Mouse (Mus musculus): ENCODE results near the gene Numbl.

The Numbl gene

DNA sequence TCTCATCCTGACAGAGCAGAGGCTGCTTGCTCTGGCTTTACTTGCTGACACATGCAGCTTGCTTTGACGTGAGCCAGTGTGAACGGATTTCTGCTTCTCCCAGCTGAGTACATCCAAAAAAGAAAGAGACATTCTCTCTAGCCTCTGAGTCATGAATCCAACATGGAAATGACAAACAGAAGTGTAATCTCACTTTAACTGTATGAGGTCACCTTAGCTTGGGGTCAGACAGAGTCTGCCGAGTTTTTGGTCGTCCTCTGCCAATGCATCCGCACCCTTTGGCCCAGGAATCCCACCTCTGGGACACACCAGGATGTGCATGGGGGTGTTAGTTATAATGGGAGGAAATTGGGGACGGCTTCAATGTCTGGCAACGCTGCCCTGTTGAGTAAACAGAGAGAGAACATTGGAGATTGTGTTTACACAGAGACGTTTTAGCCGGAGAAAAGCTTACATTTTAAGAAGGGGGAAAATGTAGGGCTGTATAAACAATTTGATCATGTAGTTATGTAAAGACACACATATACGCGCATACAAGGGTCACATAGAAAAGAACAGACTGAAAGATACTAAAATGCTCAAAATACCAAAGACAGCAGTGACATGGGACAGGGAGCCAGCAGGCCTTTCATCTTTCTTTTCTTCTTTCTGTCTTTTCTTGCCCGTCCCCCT lies 33.7 kb downstream of the Numbl start:
- no peak for DNase-seq (ENCODE audit: low spot score in 2 of 2)

DNA sequence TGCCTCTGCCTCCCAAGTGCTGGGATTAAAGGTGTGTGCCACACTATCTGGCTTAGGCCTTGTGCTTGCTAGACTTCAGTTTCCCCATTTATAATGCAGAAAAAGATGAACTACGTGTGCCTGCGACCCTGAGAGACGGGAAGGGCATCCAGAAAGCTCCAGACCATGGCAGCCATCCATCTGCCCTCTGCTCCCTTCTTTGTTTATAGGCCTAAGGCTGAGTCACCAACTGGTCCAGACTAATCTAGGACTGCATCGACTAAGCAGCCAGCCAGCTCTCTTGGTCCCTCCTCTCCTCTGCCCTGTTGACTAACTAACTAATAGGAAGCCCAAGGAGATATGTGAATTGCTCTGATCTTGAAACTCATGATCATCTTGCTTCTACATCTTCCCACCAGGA lies 37.7 kb downstream of the Numbl start:
- DNase-seq (ENCODE audit: low spot score in 2 of 2) = no peak

DNA sequence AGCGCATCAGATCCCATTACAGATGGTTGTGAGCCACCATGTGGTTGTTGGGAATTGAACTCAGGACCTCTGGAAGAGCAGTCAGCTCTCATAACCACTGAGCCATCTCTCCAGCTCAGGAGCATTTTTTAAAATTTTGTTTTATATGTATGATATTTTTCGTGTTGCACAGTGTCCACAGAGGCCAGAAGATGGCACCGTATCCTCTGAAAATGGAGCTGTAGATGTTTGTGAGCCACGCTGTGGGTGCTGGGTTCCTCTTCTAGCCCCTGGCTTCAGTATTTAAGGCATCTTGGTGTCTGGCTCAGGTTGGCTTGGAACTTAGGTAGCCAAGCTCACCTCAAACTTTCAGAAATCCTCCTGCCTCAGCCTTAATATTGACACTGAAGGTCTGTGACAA lies 38.3 kb downstream of the Numbl start:
- DNase-seq (ENCODE audit: low spot score in 2 of 2) = no peak

DNA sequence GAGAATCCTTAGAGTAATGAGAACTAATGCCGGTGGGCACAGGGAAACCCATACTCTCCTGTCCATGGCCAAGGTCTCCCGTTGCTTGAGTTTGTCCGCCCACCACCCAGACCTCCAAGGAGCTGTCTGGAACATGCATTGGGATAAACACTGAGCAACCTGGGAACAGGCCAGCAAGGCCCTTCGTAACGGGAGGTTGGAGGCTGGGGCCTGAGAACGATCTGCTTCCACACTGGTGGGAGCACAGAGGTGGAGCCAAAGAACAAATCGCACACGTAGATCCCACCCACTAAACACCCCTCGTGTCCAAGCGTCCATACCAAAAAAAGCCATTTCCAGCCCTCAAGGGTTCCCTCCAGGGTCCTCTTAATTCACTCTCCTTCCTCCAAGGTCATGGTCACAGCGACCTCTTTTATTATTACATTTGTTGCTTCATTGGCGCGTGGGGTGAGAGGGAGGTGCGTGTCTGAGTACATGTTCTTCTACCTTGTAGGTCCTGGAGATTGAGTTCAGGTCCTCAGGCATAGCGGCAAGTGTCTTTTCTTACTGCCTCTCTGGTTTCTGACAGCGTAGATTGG lies 39.9 kb downstream of the Numbl start:
- DNase-seq (ENCODE audit: low spot score in 2 of 2) = no peak

DNA sequence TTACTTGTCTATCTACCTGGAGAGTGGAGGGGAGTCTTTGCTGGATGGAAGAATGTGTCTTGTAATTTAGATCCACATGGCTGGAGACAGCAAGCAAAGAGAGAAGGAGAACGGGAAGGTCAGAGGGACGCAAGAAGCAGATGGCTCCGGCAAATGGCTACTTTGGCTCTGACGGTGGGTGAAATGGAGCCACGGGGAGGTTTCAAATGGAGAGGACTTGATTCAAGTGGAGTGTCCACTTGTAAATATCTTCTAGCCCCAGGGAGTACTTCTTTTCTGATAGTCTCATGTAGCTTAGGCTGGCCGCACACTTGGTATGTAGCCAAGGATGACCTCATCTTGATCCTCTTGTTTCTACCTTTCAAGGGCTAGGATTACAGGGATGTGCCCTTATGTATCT lies 40.6 kb downstream of the Numbl start:
- no peak for DNase-seq (ENCODE audit: low spot score in 2 of 2)

DNA sequence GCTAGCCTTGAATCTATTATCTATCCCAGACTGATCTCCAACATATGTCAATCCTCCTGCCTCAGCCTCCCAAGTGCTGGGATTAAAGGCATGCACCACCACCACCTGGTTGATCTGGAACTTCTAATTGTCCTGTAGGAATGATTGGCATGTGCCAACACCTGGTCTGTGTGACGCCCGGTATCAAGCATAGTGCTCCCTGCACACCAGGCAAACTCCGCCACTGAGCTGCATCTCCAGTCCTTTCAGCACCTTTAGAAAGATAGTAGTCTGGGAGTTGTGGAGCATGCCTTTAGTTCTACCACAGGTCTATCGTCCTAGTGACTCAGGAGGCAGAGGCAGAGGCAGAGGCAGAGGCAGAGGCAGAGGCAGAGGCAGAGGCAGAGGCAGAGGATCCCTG lies 42.1 kb downstream of the Numbl start:
- no peak for DNase-seq (ENCODE audit: low spot score in 2 of 2)

DNA sequence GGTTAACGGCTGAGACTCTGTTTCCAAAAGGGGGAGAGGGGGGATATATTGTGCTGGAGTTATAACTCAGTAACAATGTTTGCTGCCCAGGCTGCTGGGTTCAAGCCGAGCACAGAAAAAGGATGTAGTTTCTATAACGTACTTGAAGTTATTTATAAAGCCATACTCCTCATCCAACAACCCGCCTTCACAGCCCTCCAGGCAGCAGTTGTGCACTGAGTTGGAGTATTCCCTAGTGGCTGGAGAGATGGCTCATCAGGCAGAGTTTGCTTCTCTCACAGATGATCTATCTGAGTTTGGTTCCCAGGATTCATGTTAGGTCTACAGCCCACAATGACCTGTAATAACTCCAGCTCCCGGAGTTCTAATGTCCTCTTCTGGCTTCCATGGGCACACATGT lies 42.6 kb downstream of the Numbl start:
- no peak for DNase-seq (ENCODE audit: low spot score in 2 of 2)

DNA sequence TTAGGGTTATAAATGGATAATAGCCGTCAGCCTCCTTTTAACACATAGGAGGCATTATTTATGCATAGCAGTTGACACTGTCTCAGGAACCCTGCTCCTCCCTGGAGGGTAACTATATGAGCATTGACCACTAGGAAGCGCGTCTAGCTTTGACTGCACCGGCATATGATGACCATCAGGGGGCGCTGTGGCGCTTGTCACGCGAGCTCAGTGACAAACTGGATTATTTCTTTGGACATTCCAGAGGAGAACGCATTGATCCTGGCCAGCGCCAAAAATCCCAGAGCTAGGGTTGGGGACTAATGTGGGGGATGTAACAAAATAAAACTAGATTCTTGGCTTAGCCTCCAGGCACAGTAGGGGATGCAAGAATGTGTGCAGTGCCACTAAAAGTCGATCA lies 43.9 kb downstream of the Numbl start:
- DNase-seq (ENCODE audit: low spot score in 2 of 2) = peak; percentile 54 to 80

DNA sequence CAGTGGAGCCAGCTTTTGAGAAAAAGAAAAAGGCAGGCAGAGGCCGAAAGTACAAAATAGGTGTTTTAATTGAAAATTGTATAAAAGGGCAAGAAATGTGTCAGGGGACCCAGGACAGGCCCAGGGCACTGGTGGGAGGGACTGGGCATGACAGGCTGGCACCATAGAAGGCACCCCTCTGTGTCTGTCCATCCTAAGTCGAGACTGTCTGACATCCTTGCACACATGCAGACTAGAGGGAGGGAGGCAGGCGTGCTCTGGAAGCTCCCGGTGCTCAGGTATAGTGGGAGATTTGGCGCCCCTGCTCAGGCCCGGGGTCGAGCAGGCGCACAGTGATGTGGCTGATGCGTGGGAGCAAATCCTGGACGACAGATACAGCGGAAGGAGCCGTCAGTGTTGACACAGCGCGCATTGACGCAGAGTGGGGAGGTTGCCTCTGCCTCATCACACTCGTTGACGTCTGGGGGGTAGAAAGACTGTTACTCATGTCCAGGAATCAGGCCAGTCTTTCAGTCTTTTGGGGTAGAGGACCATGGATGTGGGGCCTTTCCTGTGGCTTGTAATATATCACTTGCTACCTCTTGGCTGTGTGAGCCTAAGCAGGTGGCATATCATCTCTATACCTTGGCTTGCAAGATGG lies 47.0 kb downstream of the Numbl start:
- no peak for DNase-seq (ENCODE audit: low spot score in 2 of 2)

DNA sequence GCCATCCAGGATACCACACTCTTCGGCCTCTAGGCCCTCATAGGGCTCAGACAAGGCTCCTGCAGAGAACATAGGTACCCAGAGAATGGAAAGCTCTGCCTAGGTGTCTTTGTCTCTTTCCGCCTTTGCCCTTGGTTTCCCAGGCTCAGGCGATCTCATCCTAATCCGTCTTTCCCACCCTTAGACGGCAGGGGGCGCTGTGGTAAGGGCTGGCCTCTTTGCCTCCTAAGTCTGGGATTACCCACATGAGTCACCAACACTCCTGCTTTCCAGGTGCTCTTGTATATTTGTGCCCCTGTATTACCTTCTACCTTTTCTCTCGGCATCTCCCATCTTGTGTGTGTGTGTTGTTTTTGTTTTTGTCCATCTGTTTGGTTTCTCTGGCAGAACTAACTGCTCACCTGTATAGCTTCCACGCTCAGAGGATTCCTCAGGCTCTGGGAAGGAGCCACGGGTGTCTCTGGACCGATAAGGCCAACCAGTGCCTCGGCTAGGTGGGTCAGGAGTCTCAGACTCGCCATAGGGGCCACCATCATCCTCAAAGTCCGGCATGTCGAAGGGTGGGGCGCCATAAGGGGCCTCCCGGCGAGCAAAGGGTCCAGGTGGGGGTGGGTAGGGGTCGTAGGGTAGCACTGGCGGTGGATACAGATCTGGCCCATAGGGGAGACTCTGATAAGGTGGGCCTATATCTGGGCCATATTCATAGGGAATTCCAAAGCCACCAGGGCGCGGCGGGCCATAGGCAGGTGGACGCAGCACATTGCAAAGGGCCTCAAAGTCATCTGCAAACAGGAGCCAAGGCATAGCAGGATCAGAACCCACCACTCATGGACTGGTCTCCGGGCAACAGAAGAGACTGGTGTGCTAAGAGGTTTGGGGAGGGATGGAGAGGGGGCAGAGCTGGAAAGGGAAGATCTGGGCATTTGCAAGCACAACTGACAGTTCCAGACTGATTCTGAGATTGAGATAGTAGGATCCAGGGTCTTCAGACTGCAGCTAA lies 48.2 kb downstream of the Numbl start:
- DNase-seq (ENCODE audit: low spot score in 2 of 2) = peak in 1 of 2 experiments; percentile 64

DNA sequence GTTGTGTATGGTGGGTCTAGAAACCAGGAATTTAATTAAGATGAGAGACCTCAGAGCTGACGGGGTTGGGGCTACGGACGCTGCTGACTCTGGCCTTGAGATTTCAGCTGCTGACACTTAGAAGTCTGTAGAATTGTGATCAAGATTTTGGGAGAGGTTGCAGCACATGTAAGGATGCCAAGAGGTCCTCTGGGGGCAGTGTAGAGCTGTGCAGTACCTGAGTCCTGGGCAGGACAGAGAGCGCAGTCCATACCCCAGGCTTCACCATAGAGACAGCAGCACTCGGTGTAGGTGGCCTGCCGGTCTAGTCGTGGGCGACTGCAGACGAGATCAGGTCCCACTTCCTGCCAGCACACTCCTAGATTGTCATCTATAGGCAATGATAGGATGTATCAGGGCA lies 49.3 kb downstream of the Numbl start:
- DNase-seq (ENCODE audit: low spot score in 2 of 2) = no peak

DNA sequence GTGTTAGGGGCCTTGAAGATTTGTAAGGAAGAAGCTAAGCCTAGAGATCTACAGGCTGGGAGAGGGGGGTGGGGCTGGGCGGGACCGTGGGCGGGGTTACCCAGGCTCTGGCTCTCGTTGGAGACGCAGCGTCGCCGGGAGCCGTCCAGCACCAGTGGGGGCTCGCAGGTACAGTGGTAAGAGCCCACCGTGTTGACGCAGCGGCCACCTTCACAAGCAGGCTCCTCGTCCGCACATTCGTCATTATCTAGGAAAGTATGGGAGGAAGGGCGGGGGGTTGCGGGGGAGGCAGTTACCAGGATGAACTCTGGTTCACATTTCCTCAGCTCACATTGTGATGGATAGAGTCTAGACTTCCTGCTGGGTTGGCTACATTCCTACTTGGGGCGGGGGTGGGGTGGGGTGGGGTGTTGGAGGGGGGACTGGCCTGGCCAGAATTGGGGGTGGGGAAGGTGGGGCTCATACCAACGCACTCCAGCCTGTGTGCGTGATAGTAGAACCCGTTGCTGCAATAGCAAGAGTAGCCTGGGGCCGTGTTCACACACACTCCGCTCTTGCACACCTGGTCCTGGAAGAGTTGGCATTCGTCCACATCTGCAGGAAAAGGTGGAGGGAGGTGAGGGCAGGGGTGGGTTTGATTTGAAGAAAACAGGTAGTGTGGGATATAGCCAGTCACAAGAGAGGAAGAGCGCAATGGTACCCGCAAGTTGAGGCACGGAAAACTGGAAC lies 50.8 kb downstream of the Numbl start:
- DNase-seq (ENCODE audit: low spot score in 2 of 2) = no peak

DNA sequence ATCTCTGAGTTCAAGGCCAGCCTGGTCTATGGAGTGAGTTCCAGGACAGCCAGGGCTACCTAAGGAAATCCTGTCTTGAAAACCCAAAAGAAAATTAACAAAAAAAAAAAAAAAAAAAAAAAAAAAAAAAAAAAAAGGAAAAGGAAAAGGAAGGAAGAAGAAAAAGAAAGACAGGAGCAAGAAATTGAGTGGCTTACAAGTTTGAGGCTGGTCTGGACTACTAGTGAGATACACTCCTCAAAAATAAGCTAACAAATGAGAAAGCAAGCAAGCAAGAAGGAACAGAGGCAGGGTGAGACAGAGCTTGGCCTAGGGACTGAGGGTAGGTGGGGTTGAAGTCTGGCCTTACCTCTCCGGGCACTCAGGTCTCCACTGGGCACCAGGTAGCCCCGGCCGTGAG lies 51.6 kb downstream of the Numbl start:
- no peak for DNase-seq (ENCODE audit: low spot score in 2 of 2)

DNA sequence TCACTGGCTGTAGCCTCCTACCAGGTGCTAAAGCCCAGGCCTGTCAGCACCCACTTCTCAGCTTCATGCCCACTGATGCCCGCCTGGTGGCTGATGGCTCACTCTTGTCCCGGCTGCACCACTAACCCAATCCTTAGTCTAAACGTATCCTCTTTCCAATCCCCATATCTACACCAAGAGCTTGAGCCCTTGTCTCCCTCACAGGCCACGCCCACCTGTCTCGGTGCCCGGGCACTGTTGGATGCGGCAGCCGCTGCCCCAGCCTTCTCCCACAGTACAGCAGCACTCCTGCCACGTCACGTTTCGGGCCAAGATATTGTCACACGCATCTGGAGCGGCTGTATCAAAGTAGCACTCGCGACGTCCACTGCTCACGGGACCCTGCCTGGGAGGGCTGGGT lies 52.1 kb downstream of the Numbl start:
- peak in 1 of 2 experiments; percentile 80 for DNase-seq (ENCODE audit: low spot score in 2 of 2)

DNA sequence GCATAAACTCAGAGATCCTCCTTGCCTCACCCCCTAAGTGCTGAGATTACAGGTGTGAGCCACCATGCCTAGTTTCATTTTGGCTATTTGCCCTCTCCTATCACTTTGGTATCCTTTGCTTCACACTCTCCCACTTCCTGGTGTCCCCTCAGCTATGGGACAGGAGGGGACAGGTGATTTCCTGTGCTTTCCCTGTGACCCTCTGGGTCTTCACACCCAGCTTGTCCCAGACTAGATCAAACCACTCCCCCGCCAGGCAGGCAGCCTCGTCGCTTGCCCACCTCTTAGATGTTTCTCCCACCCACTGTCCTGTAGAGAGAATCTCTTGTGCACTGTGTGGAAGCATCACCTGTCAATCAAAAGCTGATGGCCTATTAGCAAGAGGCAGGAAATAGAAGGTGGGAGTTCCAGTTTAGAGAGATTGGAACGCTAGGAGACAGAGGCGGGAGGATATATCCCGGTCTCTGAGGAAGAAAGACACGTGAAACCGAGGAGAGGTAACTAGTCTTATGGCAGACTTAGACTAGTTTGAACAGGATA lies 52.8 kb downstream of the Numbl start:
- DNase-seq (ENCODE audit: low spot score in 2 of 2) = no peak

DNA sequence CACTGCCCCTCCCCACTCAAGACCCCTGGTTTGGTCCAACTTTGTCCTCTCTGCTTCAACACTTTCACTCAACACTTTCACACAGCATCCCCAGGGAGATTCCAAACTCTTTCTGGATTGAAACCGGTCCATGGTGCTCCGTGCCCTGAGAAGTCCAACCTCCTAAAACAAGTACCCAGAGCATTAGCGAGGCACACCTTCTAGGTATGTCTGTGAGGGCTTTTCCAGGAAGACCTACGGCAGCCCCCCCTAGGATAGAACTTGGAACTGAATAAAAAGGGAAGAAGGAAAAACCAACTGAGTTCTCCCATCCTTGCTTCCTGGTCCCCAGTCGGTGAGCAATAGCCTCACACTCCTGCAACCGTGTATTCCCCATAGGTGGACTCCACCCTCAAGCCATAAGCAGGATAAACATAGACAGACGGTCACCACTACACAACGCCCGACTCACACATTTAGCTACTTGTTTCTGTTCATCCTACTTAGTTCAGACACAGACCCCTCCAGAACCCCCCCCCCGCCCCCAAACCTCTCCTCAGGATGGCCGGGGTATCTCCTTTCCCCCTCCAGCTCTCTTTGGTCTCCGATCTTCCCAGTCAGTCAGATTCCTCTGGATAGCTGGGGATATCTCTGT lies 53.5 kb downstream of the Numbl start:
- no peak for DNase-seq (ENCODE audit: low spot score in 2 of 2)

DNA sequence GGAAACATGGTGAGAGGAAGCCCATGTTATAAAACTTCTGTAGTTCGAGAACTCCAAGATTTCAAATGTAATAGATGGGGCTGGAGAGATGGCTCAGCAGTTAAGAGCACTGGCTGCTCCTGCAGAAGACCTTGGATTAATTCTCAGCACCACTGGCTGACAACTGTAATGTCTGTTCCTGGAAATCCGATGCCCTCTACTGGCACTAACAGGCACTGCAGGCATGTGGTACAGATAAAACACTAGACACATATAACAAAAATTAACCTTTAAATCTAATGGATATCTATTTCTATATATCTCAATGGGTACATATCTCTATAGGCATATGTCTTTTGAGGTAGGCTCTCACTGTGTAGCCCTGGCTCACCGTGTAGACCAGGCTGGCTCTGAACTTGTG lies 56.2 kb downstream of the Numbl start:
- no peak for DNase-seq (ENCODE audit: low spot score in 2 of 2)

DNA sequence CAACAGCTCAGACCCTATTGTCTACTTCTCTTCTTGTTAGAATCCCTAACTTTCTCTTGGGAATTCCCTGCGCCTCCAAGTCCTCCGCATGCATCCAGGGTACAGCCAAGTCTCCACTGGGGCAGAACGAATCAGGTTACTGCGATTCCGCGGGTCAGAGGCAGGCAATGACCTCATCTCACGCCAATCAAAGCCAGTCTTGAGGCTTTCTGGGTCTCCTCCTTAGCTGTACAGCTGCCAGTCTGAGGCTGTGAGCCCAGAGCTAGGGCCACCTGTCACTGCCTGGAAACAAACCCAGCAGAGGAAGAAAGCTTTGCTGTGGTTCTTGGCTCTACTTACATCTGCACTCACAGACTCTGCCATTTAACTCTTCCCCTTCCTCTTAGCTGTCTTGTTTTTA lies 57.7 kb downstream of the Numbl start:
- peak in 1 of 2 experiments; percentile 70 for DNase-seq (ENCODE audit: low spot score in 2 of 2)

DNA sequence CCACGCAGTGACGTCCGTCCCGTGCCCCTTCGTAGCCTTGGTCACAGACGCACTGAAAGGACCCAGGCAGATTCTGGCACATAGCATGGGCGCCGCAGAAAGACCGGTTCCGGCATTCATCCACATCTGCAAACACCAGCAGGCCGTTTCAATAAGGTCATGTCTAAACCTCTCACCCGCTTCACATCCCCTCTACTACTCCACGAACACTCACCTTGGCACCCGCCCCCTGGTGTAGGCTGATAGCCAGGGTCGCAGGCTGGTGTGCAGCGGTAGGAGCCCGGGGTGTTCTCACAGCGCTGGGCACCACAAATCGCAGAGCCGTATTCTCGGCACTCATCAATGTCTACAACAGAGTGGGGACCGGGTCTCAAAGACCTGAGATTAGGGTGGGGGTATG lies 61.2 kb downstream of the Numbl start:
- DNase-seq (ENCODE audit: low spot score in 2 of 2) = no peak

DNA sequence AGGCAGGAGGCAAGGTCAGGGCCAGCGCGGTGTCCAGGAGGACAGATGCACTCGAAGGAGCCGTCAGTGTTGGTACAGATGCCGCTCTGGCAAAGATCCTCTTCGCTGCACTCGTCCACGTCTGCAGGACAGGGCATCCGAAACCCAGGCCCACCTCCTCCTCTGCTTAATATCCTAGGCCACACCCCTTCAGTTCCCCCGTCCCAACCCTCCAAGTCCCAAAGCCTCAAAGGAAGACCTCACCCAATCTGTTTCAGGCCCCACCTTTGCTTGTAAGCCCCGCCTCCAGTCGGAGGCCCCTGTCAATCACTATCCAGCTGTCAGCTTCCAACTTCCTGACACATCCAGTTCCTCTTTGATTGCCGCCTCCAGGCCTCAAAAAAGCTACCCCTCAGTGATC lies 64.1 kb downstream of the Numbl start:
- no peak for DNase-seq (ENCODE audit: low spot score in 2 of 2)

DNA sequence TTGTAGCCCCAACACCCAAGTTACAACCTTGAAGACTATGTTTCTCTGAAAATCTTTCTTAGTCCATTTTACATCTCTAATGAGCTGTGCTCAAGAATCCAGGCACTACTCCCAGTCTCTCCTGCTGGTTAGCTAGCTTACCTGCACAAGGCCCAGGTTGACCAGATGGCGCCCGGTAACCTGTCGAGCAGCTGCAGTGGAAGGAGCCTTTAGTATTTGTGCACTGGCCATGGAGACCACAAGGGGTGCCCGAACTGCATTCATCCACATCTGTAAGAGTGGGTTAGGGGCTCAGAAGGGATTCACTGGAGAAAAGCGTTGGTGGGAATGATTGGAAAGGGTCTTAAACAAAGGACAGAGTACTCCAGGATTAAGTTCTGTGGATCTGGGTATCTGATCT lies 64.8 kb downstream of the Numbl start:
- DNase-seq (ENCODE audit: low spot score in 2 of 2) = no peak

Data from cerebellum, postnatal 4 days (tissue).